Mouse (Mus musculus) olfactory bulb, adult 2 months (tissue): ENCODE measurements around the gene Il2ra.

Experiments
- CTCF ChIP-seq: fragments of 200-500 bp; IDR thresholded peaks from 2 replicates; pipeline ENCODE4 v1.5.1; 2012; ENCODE audit warnings: low read depth, mild to moderate bottlenecking, low read length, moderate library complexity; ENCODE audit not compliant: insufficient read depth
- POLR2A ChIP-seq: fragments of 200-500 bp; IDR thresholded peaks from 2 replicates; pipeline ENCODE4 v1.6.1; 2012; ENCODE audit warnings: mild to moderate bottlenecking, low read depth, low read length, moderate library complexity; ENCODE audit not compliant: insufficient read depth

DNA sequence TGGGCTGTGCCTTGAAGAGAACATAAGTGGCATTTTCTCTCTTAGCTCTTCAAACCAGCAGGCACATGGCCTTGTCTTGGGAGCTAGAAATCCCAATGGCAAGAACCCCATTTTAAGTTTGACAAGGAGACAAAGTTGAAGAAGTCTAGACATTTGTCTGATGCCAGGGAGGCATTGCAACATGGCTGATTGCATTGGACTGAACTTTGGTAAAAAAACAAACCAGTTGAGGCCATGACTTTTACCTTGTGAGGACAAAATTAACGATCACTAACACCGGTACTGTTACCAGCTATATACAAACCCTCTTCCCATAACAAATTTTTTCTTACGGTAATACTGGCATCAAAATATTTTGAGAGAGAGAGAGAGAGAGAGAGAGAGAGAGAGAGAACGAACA is 50.7 kb downstream of the Il2ra start:
- TF ChIP-seq CTCF: no peak
- no peak for TF ChIP-seq POLR2A
